Mouse (Mus musculus) ES-Bruce4 (cell line): ENCODE measurements around the gene Irx3.

Experiments used
- CTCF ChIP-seq: IDR thresholded peaks from one replicate; pipeline ENCODE4 v1.8.1; 2011; ENCODE audit warnings: low read depth, low read length
- POLR2A ChIP-seq: IDR thresholded peaks from one replicate; pipeline ENCODE4 v1.8.1; 2011; ENCODE audit warnings: low read length; ENCODE audit not compliant: insufficient read depth

GRCm38 (mm10) chr8:91749412-91749811 lies 52.5 kb downstream of the Irx3 start:
- TF ChIP-seq POLR2A, result no peak
- TF ChIP-seq CTCF, result no peak
